In genomic region chr1:132221627-132222026, GRCm38 (mm10) we compare ENCODE assay signal across 38 mouse cellular contexts. TPM values are rescaled to one million over a fixed set of nuclear protein-coding genes. Genes with fewer than 3 reads are reported as not detected.
DNase-seq lines count a peak whose midpoint lies in the region; ATAC-seq and TF ChIP-seq lines count a peak whose summit lies in the region.
"Had no signal": no experiment of that assay in that cellular context is flagged by ENCODE, and none has a peak within 500 bp of the region (broad histone marks: within the 10 kb centered on the region; RNA-seq: fewer than 3 reads in every experiment).

No protein-coding gene starts in this region.

- H3K9me3 ChIP-seq in forebrain, embryonic 12.5 days: no peaks in the 10 kb centered on the region
- no peaks in the 10 kb centered on the region for H3K9me3 ChIP-seq in forebrain, embryonic 11.5 days (ENCODE audit: control insufficient read depth, low read length)
- H3K9me3 ChIP-seq in hindbrain, embryonic 14.5 days (ENCODE audit: control insufficient read depth, low read length): no peaks in the 10 kb centered on the region
- no peaks in the 10 kb centered on the region for H3K9me3 ChIP-seq in hindbrain, postnatal 0 days (ENCODE audit: low read length)
- H3K9me3 ChIP-seq in midbrain, embryonic 11.5 days (ENCODE audit: control insufficient read depth, low read length): no peaks in the 10 kb centered on the region
- H3K9me3 ChIP-seq in midbrain, embryonic 16.5 days (replicated peaks; ENCODE audit: control insufficient read depth, low read length, poor library complexity, severe bottlenecking): no peaks in the 10 kb centered on the region
- H3K9me3 ChIP-seq: embryonic facial prominence, embryonic 13.5 days; limb, embryonic 10.5 days; limb, embryonic 15.5 days; liver, embryonic 13.5 days had no signal

- WGBS in forebrain, embryonic 12.5 days: 30% methylated on average over 2 of the region's 2 CpGs
- 45% methylated on average over 2 of the region's 2 CpGs for WGBS in forebrain, embryonic 11.5 days
- WGBS in hindbrain, embryonic 14.5 days: 23% methylated on average over 2 of the region's 2 CpGs
- WGBS in hindbrain, postnatal 0 days: 25% methylated on average over 2 of the region's 2 CpGs
- 48% methylated on average over 2 of the region's 2 CpGs for WGBS in midbrain, embryonic 11.5 days
- WGBS in midbrain, embryonic 16.5 days: 24% methylated on average over 2 of the region's 2 CpGs

- H3K27me3 ChIP-seq in forebrain, embryonic 12.5 days: peaks cover 8% of the 10 kb centered on the region
- no peaks in the 10 kb centered on the region; the same call in 1 of the 2 replicates for H3K27me3 ChIP-seq in forebrain, embryonic 11.5 days (ENCODE audit: control insufficient read depth, insufficient read depth, low read length)
- no peaks in the 10 kb centered on the region for H3K27me3 ChIP-seq in hindbrain, embryonic 14.5 days (ENCODE audit: control insufficient read depth, insufficient read depth, low read length)
- no peaks in the 10 kb centered on the region for H3K27me3 ChIP-seq in hindbrain, postnatal 0 days (ENCODE audit: insufficient read depth, low read length)
- H3K27me3 ChIP-seq in midbrain, embryonic 11.5 days (ENCODE audit: control insufficient read depth, insufficient read depth, low read length): no peaks in the 10 kb centered on the region
- no peaks in the 10 kb centered on the region for H3K27me3 ChIP-seq in midbrain, embryonic 16.5 days (ENCODE audit: control insufficient read depth, insufficient read depth, low read depth, low read length)

- no peak overlapping the region for H3K27ac ChIP-seq in forebrain, embryonic 12.5 days
- no peak overlapping the region for H3K27ac ChIP-seq in forebrain, embryonic 11.5 days (ENCODE audit: low read depth, low read length)
- H3K27ac ChIP-seq in hindbrain, embryonic 14.5 days: peak overlapping the region; percentile 66
- H3K27ac ChIP-seq in hindbrain, postnatal 0 days: no peak overlapping the region
- 0 out of 2 replicates have a peak overlapping the region, but pooled peaks have one; percentile 12 for H3K27ac ChIP-seq in midbrain, embryonic 11.5 days (ENCODE audit: low read depth, low read length)
- peak overlapping the region; percentile 72 for H3K27ac ChIP-seq in midbrain, embryonic 16.5 days (ENCODE audit: low read length)
- H3K27ac ChIP-seq: embryonic facial prominence, embryonic 13.5 days; kidney, postnatal 0 days; limb, embryonic 10.5 days; limb, embryonic 15.5 days; liver, embryonic 13.5 days; stomach, postnatal 0 days had no signal

- no peak overlapping the region for H3K4me3 ChIP-seq in forebrain, embryonic 12.5 days (replicated peaks)
- no peak overlapping the region for H3K4me3 ChIP-seq in forebrain, embryonic 11.5 days (ENCODE audit: low read depth, low read length)
- H3K4me3 ChIP-seq in hindbrain, embryonic 14.5 days (replicated peaks; ENCODE audit: low read length): no peak overlapping the region
- H3K4me3 ChIP-seq in hindbrain, postnatal 0 days (ENCODE audit: low read length): no peak overlapping the region
- H3K4me3 ChIP-seq in midbrain, embryonic 11.5 days (ENCODE audit: low read depth, low read length): no peak overlapping the region
- no peak overlapping the region for H3K4me3 ChIP-seq in midbrain, embryonic 16.5 days (ENCODE audit: low read depth, low read length)
- H3K4me3 ChIP-seq: embryonic facial prominence, embryonic 13.5 days; limb, embryonic 10.5 days; limb, embryonic 15.5 days; liver, embryonic 13.5 days; megakaryocyte, embryonic 14.5 days had no signal

- no peaks in the 10 kb centered on the region for H3K36me3 ChIP-seq in forebrain, embryonic 12.5 days (replicated peaks)
- H3K36me3 ChIP-seq in forebrain, embryonic 11.5 days (ENCODE audit: control insufficient read depth, insufficient read depth, low read length): no peaks in the 10 kb centered on the region
- no peaks in the 10 kb centered on the region for H3K36me3 ChIP-seq in hindbrain, embryonic 14.5 days (replicated peaks; ENCODE audit: control insufficient read depth, insufficient read depth)
- no peaks in the 10 kb centered on the region for H3K36me3 ChIP-seq in hindbrain, postnatal 0 days (ENCODE audit: insufficient read depth, low read length)
- H3K36me3 ChIP-seq in midbrain, embryonic 11.5 days (ENCODE audit: control insufficient read depth, insufficient read depth, low read length): no peaks in the 10 kb centered on the region
- no peaks in the 10 kb centered on the region for H3K36me3 ChIP-seq in midbrain, embryonic 16.5 days (ENCODE audit: control insufficient read depth, insufficient read depth, low read length)
- H3K36me3 ChIP-seq: embryonic facial prominence, embryonic 13.5 days; limb, embryonic 10.5 days; limb, embryonic 15.5 days; liver, embryonic 13.5 days had no signal

- H3K9ac ChIP-seq in forebrain, embryonic 12.5 days: no peak overlapping the region
- no peak overlapping the region for H3K9ac ChIP-seq in forebrain, embryonic 11.5 days (ENCODE audit: low read length)
- H3K9ac ChIP-seq in hindbrain, embryonic 14.5 days: no peak overlapping the region
- no peak overlapping the region for H3K9ac ChIP-seq in hindbrain, postnatal 0 days (replicated peaks; ENCODE audit: low read length)
- no peak overlapping the region for H3K9ac ChIP-seq in midbrain, embryonic 11.5 days (ENCODE audit: low read length)
- H3K9ac ChIP-seq in midbrain, embryonic 16.5 days (ENCODE audit: low read depth, low read length): no peak overlapping the region
- H3K9ac ChIP-seq: embryonic facial prominence, embryonic 13.5 days; limb, embryonic 15.5 days; liver, embryonic 13.5 days had no signal

- no peak overlapping the region for H3K4me2 ChIP-seq in forebrain, embryonic 12.5 days
- H3K4me2 ChIP-seq in forebrain, embryonic 11.5 days (ENCODE audit: low read depth, low read length, severe bottlenecking): no peak overlapping the region
- H3K4me2 ChIP-seq in hindbrain, embryonic 14.5 days (replicated peaks): no peak overlapping the region
- H3K4me2 ChIP-seq in hindbrain, postnatal 0 days (ENCODE audit: low read depth, low read length): no peak overlapping the region
- no peak overlapping the region for H3K4me2 ChIP-seq in midbrain, embryonic 11.5 days
- no peak overlapping the region for H3K4me2 ChIP-seq in midbrain, embryonic 16.5 days (ENCODE audit: low read length)
- H3K4me2 ChIP-seq: embryonic facial prominence, embryonic 13.5 days; limb, embryonic 15.5 days; liver, embryonic 13.5 days had no signal

- no peak for TF ChIP-seq CTCF in hindbrain, postnatal 0 days (IDR thresholded peaks at IDR 0.05; ENCODE audit: low read depth)

- H3K4me1 ChIP-seq in forebrain, embryonic 12.5 days: peaks cover 28% of the 10 kb centered on the region
- peaks cover 6% of the 10 kb centered on the region for H3K4me1 ChIP-seq in forebrain, embryonic 11.5 days (replicated peaks; ENCODE audit: control insufficient read depth, insufficient read depth, low read length)
- H3K4me1 ChIP-seq in hindbrain, embryonic 14.5 days (replicated peaks; ENCODE audit: control insufficient read depth, insufficient read depth, low read length): peaks cover 21% of the 10 kb centered on the region
- H3K4me1 ChIP-seq in hindbrain, postnatal 0 days (ENCODE audit: insufficient read depth, low read length): peaks cover 3% of the 10 kb centered on the region; the same call in 1 of the 2 replicates
- peaks cover 19% of the 10 kb centered on the region for H3K4me1 ChIP-seq in midbrain, embryonic 11.5 days (ENCODE audit: control insufficient read depth, insufficient read depth, low read length)
- H3K4me1 ChIP-seq in midbrain, embryonic 16.5 days (ENCODE audit: control insufficient read depth, insufficient read depth, low read length): peaks cover 20% of the 10 kb centered on the region
- H3K4me1 ChIP-seq: embryonic facial prominence, embryonic 13.5 days; limb, embryonic 10.5 days; limb, embryonic 15.5 days; liver, embryonic 13.5 days; megakaryocyte, embryonic 14.5 days had no signal

- no peak for DNase-seq in forebrain, embryonic 11.5 days (ENCODE audit: low spot score)
- DNase-seq in hindbrain, embryonic 14.5 days (ENCODE audit: low spot score): no peak
- no peak for DNase-seq in hindbrain, postnatal 0 days (ENCODE audit: low spot score)
- DNase-seq in midbrain, embryonic 11.5 days (ENCODE audit: low spot score, missing footprints): peak; percentile 82
- DNase-seq in spleen, postnatal 14 days (ENCODE audit: low spot score in 2 of 2): no peak
- DNase-seq: adrenal gland, adult 8-10 months; cerebellum, adult 8-10 months; embryo, embryonic 11 days; gastrocnemius, postnatal 14 days; heart, postnatal 14 days; kidney, adult 8-10 months; layer of hippocampus, adult 9-11 months; liver, embryonic 13.5 days; lung, adult 18-20 months; lung, postnatal 4 days; right cerebral cortex, adult 18-20 months; spleen, adult 18-20 months; thymus, adult 18-20 months; thymus, postnatal 36 days had no signal

- 0 out of 2 replicates have a peak, but pooled peaks have one; percentile 24 for ATAC-seq in forebrain, embryonic 12.5 days (ENCODE audit: low FRiP score)
- ATAC-seq in forebrain, embryonic 11.5 days (replicated peaks; ENCODE audit: low FRiP score): no peak
- ATAC-seq in hindbrain, embryonic 14.5 days (ENCODE audit: low FRiP score): 0 out of 2 replicates have a peak, but pooled peaks have one; percentile 27
- ATAC-seq in hindbrain, postnatal 0 days: no peak
- ATAC-seq in midbrain, embryonic 11.5 days (ENCODE audit: low FRiP score): peak; percentile 4; the same call in 1 of the 2 replicates
- 0 out of 2 replicates have a peak, but pooled peaks have one; percentile 56 for ATAC-seq in midbrain, embryonic 16.5 days
- ATAC-seq in frontal cortex, adult (ENCODE audit: low TSS enrichment): no peak
- ATAC-seq: intestine, embryonic 16.5 days; lung, postnatal 0 days had no signal

RNA-seq across cellular contexts. Expression of gene Gm10188, which starts 7.9 kb away (rescaled TPM):
- 0.38 and 0.59 TPM in 2 replicates for polyA plus RNA-seq in forebrain, embryonic 12.5 days (2016; fragmentation: Nextera tagmentation; extraction: Ambion mirVana)
- not detected in 2 replicates for polyA plus RNA-seq in forebrain, embryonic 11.5 days (2014; fragmentation: Nextera tagmentation; extraction: Ambion mirVana)
- 0.39 and 0.47 TPM in 2 replicates for polyA plus RNA-seq in hindbrain, embryonic 14.5 days (2014; fragmentation: Nextera tagmentation; extraction: Ambion mirVana)
- total RNA-seq in hindbrain, postnatal 0 days (2014; rRNA removed): not detected in 2 replicates
- polyA plus RNA-seq in hindbrain, postnatal 0 days (2015; fragmentation: Nextera tagmentation; extraction: Ambion mirVana): 0.28 TPM in 1 of 2 replicates, not detected in the other
- 0.55 and 0.66 TPM in 2 replicates for polyA plus RNA-seq in midbrain, embryonic 11.5 days (2014; fragmentation: Nextera tagmentation; extraction: Ambion mirVana)
- polyA plus RNA-seq in midbrain, embryonic 16.5 days (2015; fragmentation: Nextera tagmentation; extraction: Ambion mirVana): 0.28 and 0.63 TPM in 2 replicates
- total RNA-seq: adrenal gland, adult 8-10 months; adrenal gland, postnatal 4 days; CH12.LX; ES-E14; gastrocnemius, postnatal 14 days; granulocyte monocyte progenitor cell, adult 5-6 weeks; heart, postnatal 14 days; left cerebral cortex, postnatal 10 days had no signal
- polyA plus RNA-seq: C2C12; embryonic facial prominence, embryonic 13.5 days; heart, embryonic 14.5 days; intestine, embryonic 16.5 days; kidney, postnatal 0 days; limb, embryonic 10.5 days; limb, embryonic 15.5 days; liver, embryonic 13.5 days; lung, postnatal 0 days; neural tube, embryonic 11.5 days; stomach, postnatal 0 days had no signal

RNA-seq across cellular contexts. Expression of gene AC124108.1, which starts 30.4 kb away (rescaled TPM):
- polyA plus RNA-seq in forebrain, embryonic 12.5 days (2016; fragmentation: Nextera tagmentation; extraction: Ambion mirVana): 5.0 and 5.7 TPM in 2 replicates
- polyA plus RNA-seq in forebrain, embryonic 11.5 days (2014; fragmentation: Nextera tagmentation; extraction: Ambion mirVana): 4.7 and 5.6 TPM in 2 replicates
- 3.6 and 3.8 TPM in 2 replicates for polyA plus RNA-seq in hindbrain, embryonic 14.5 days (2014; fragmentation: Nextera tagmentation; extraction: Ambion mirVana)
- 2.0 and 4.8 TPM in 2 replicates for total RNA-seq in hindbrain, postnatal 0 days (2014; rRNA removed)
- 0.50 and 0.70 TPM in 2 replicates for polyA plus RNA-seq in hindbrain, postnatal 0 days (2015; fragmentation: Nextera tagmentation; extraction: Ambion mirVana)
- polyA plus RNA-seq in midbrain, embryonic 11.5 days (2014; fragmentation: Nextera tagmentation; extraction: Ambion mirVana): 5.0 and 5.2 TPM in 2 replicates
- 2.8 and 4.0 TPM in 2 replicates for polyA plus RNA-seq in midbrain, embryonic 16.5 days (2015; fragmentation: Nextera tagmentation; extraction: Ambion mirVana)
- total RNA-seq: CH12.LX; gastrocnemius, postnatal 14 days; granulocyte monocyte progenitor cell, adult 5-6 weeks; heart, postnatal 14 days had no signal
- polyA plus RNA-seq: heart, embryonic 14.5 days; liver, embryonic 13.5 days; lung, postnatal 0 days had no signal

RNA-seq across cellular contexts. Expression of gene Lemd1, which starts 30.4 kb away (rescaled TPM):
- polyA plus RNA-seq in forebrain, embryonic 12.5 days (2016; fragmentation: Nextera tagmentation; extraction: Ambion mirVana): 12.3 and 14.7 TPM in 2 replicates
- 8.1 and 12.1 TPM in 2 replicates for polyA plus RNA-seq in forebrain, embryonic 11.5 days (2014; fragmentation: Nextera tagmentation; extraction: Ambion mirVana)
- 15.9 and 22.1 TPM in 2 replicates for polyA plus RNA-seq in hindbrain, embryonic 14.5 days (2014; fragmentation: Nextera tagmentation; extraction: Ambion mirVana)
- 10.9 and 16.6 TPM in 2 replicates for total RNA-seq in hindbrain, postnatal 0 days (2014; rRNA removed)
- polyA plus RNA-seq in hindbrain, postnatal 0 days (2015; fragmentation: Nextera tagmentation; extraction: Ambion mirVana): 7.9 and 9.0 TPM in 2 replicates
- polyA plus RNA-seq in midbrain, embryonic 11.5 days (2014; fragmentation: Nextera tagmentation; extraction: Ambion mirVana): 10.7 and 12.9 TPM in 2 replicates
- polyA plus RNA-seq in midbrain, embryonic 16.5 days (2015; fragmentation: Nextera tagmentation; extraction: Ambion mirVana): 16.2 and 18.0 TPM in 2 replicates
- total RNA-seq: CH12.LX; gastrocnemius, postnatal 14 days; granulocyte monocyte progenitor cell, adult 5-6 weeks; heart, postnatal 14 days had no signal
- polyA plus RNA-seq: heart, embryonic 14.5 days; intestine, embryonic 16.5 days; liver, embryonic 13.5 days; lung, postnatal 0 days had no signal

Comparison
In these comparisons a context has a peak if more than half of its experiments do, and no peak if none do; other contexts are left out.
1. ATAC-seq: peak in forebrain, embryonic 12.5 days (single experiment), hindbrain, embryonic 14.5 days (single experiment), midbrain, embryonic 11.5 days (single experiment) and midbrain, embryonic 16.5 days (single experiment); none in forebrain, embryonic 11.5 days (single experiment), hindbrain, postnatal 0 days (single experiment) and frontal cortex, adult (single experiment).
2. H3K27ac ChIP-seq: peak in hindbrain, embryonic 14.5 days (single experiment), midbrain, embryonic 11.5 days (single experiment) and midbrain, embryonic 16.5 days (single experiment); none in forebrain, embryonic 12.5 days (single experiment), forebrain, embryonic 11.5 days (single experiment) and hindbrain, postnatal 0 days (single experiment).